Mouse (Mus musculus): Measurements from ENCODE around the gene Mdn1. TPM values are rescaled to one million over a fixed set of nuclear protein-coding genes. Genes with fewer than 3 reads are reported as not detected.

Gene Mdn1
- polyA plus RNA-seq, 2 experiments, result 16.7 to 34.0 TPM

DNA sequence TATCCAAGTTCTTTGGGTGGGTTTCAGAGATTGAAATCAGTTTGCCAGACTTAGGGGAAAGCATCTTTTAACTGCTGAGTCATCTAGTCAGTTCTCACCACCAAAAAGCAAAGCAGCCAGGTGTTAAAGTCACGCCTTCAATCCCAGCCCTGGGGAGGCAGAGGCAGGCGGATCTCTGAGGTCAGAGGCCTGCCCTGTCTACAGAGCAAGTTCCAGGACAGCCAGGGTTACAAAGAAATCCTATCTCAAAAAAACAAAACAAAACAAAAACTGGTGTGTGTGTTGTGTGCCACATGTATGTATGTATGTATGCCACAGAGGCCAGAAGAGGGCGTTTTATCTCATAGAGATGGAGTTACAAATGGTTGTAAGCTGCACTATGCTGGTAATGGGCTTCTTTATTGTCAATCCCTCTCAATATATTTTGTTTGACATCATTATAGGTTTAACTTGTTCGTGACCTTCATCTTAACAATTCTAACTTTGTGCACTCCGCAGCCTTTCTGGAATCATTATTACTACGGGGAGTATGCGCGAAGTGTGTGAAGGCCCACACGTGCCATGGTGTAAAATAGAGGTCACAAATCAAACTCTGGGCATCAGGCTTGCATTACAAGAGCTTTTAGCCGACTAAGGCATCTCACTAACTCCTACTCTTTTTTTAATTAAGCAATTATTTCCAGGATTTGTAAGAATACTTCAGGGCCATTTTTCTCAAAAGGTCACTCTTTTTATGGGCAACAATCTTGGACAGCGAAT, 594 bp upstream of the Mdn1 start:
- DNase-seq (ENCODE audit: low spot score) (no peak), ATAC-seq (ENCODE audit: low FRiP score, low read depth) (no peak)
- H3K4me1 ChIP-seq (ENCODE audit: control insufficient read depth, insufficient read depth, low read length), result 0 out of 2 replicates have a peak, but pooled peaks cover 11% of the 10 kb centered on the region
- H3K4me3 ChIP-seq (replicated peaks; ENCODE audit: low read length), result peak overlapping the region; percentile 84
- H3K27ac ChIP-seq (replicated peaks; ENCODE audit: low read depth, low read length), result peak overlapping the region; percentile 55; the same call in 1 of the 2 replicates
- peak overlapping the region; percentile 64 for H3K9ac ChIP-seq (ENCODE audit: low read depth, low read length, severe bottlenecking)
- 48% methylated on average over 11 of the region's 11 CpGs for WGBS
- no peak for TF ChIP-seq POLR2A (IDR thresholded peaks at IDR 0.05; ENCODE audit: borderline replicate concordance, extremely low read depth, insufficient read depth, insufficient read length)
- H3K9me3 ChIP-seq (ENCODE audit: control insufficient read depth, low read length), result no peaks in the 10 kb centered on the region
- peak overlapping the region; percentile 65 for H3K4me2 ChIP-seq (replicated peaks; ENCODE audit: low read depth, low read length, severe bottlenecking)
- peaks cover 17% of the 10 kb centered on the region for H3K36me3 ChIP-seq (ENCODE audit: control insufficient read depth, insufficient read depth, low read length)
- H3K27me3 ChIP-seq (ENCODE audit: control insufficient read depth, insufficient read depth, low read length), result no peaks in the 10 kb centered on the region

- no peak for DNase-seq (ENCODE audit: low spot score)
- no peak overlapping the region for H3K27ac ChIP-seq (replicated peaks; ENCODE audit: low read depth, low read length)
- H3K36me3 ChIP-seq (ENCODE audit: control insufficient read depth, insufficient read depth, low read length), result peaks cover 69% of the 10 kb centered on the region
- TF ChIP-seq POLR2A (IDR thresholded peaks at IDR 0.05; ENCODE audit: borderline replicate concordance, extremely low read depth, insufficient read depth, insufficient read length), result no peak
- H3K4me1 ChIP-seq (ENCODE audit: control insufficient read depth, insufficient read depth, low read length), result no peaks in the 10 kb centered on the region
- no peak overlapping the region for H3K9ac ChIP-seq (ENCODE audit: low read depth, low read length, severe bottlenecking)
- H3K4me3 ChIP-seq (replicated peaks; ENCODE audit: low read length), result no peak overlapping the region
- no peaks in the 10 kb centered on the region for H3K27me3 ChIP-seq (ENCODE audit: control insufficient read depth, insufficient read depth, low read length)
- WGBS, result 86% methylated on average over 4 of the region's 4 CpGs
- no peak for ATAC-seq (ENCODE audit: low FRiP score, low read depth)
- H3K4me2 ChIP-seq (replicated peaks; ENCODE audit: low read depth, low read length, severe bottlenecking), result no peak overlapping the region
- no peaks in the 10 kb centered on the region for H3K9me3 ChIP-seq (ENCODE audit: control insufficient read depth, low read length)
Observed at GRCm38 (mm10) chr4:32665843-32666242, 8.9 kb downstream of the Mdn1 start.

DNA sequence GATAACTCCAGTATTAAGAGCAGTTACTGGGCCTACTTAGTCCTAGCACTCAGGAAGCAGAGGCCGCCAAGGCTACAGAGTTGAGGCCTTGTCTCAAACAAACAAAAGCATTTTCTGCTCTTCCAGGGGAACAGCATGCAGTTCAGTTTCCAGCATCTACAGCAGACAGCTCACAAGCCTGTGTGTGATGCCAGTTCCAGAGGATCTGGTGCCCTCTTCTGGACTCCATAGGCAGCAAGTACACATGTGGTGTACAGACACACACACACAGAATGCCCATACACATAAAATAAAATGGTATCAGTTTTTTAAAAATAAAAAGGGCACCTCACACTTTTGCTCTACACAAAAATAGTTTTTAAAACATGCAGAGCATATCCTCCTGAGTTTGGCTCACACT, 11.4 kb downstream of the Mdn1 start:
- H3K4me2 ChIP-seq (replicated peaks; ENCODE audit: low read depth, low read length, severe bottlenecking), result no peak overlapping the region
- no peak for ATAC-seq (ENCODE audit: low FRiP score, low read depth)
- WGBS, result 84% methylated on average over 1 of the region's 1 CpGs
- H3K9me3 ChIP-seq (ENCODE audit: control insufficient read depth, low read length), result no peaks in the 10 kb centered on the region
- H3K27ac ChIP-seq (replicated peaks; ENCODE audit: low read depth, low read length), result no peak overlapping the region
- H3K4me3 ChIP-seq (replicated peaks; ENCODE audit: low read length), result no peak overlapping the region
- DNase-seq (ENCODE audit: low spot score), result no peak
- no peak for TF ChIP-seq POLR2A (IDR thresholded peaks at IDR 0.05; ENCODE audit: borderline replicate concordance, extremely low read depth, insufficient read depth, insufficient read length)
- H3K9ac ChIP-seq (ENCODE audit: low read depth, low read length, severe bottlenecking), result no peak overlapping the region
- peaks cover 82% of the 10 kb centered on the region for H3K36me3 ChIP-seq (ENCODE audit: control insufficient read depth, insufficient read depth, low read length)
- no peaks in the 10 kb centered on the region for H3K27me3 ChIP-seq (ENCODE audit: control insufficient read depth, insufficient read depth, low read length)
- no peaks in the 10 kb centered on the region for H3K4me1 ChIP-seq (ENCODE audit: control insufficient read depth, insufficient read depth, low read length)

DNA sequence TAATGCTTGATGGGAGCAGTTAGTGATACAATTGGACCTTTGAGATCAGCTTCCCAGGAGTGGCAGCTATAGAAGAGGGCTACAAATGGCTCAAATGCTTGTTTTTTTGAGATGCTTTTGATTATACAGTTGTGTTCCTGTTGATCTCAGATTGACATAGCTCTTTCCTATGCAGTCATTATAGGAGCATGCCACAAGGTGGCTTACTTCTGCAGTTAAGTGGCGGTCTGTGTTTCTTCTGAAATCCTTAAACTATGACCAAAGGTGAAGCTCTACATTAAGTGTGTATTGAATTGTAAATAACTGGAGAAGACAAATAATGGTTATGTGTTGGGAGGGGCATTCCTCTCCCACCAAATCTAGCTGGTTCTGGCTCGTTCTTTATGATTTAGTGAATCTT, 12.9 kb downstream of the Mdn1 start:
- peaks cover 81% of the 10 kb centered on the region for H3K36me3 ChIP-seq (ENCODE audit: control insufficient read depth, insufficient read depth, low read length)
- no peak overlapping the region for H3K9ac ChIP-seq (ENCODE audit: low read depth, low read length, severe bottlenecking)
- no peak overlapping the region for H3K4me2 ChIP-seq (replicated peaks; ENCODE audit: low read depth, low read length, severe bottlenecking)
- no peak for DNase-seq (ENCODE audit: low spot score)
- no peaks in the 10 kb centered on the region for H3K4me1 ChIP-seq (ENCODE audit: control insufficient read depth, insufficient read depth, low read length)
- TF ChIP-seq POLR2A (IDR thresholded peaks at IDR 0.05; ENCODE audit: borderline replicate concordance, extremely low read depth, insufficient read depth, insufficient read length), result no peak
- H3K27me3 ChIP-seq (ENCODE audit: control insufficient read depth, insufficient read depth, low read length), result no peaks in the 10 kb centered on the region
- 92% methylated on average over 2 of the region's 2 CpGs for WGBS
- H3K9me3 ChIP-seq (ENCODE audit: control insufficient read depth, low read length), result no peaks in the 10 kb centered on the region
- no peak overlapping the region for H3K27ac ChIP-seq (replicated peaks; ENCODE audit: low read depth, low read length)
- H3K4me3 ChIP-seq (replicated peaks; ENCODE audit: low read length), result no peak overlapping the region
- ATAC-seq (ENCODE audit: low FRiP score, low read depth), result no peak

DNA sequence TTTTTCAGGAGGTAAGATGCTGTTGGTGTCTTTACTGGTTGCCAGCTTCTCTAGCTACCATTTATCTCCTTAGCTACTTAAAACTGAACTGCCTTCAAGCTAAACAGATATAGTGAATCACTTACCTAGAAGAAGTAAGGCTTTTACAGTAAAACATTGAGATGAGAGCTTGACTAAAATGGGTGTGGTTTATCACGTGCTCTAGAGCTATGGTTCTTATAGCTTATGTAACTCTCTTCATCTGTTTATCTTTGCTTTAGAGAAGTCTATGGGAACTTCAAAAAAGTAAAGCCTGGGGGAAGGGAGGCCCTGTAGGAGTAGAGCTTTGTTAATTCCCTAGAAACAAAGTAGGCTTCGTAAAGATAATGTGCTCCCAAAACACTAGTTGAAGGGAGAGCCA, 17.1 kb downstream of the Mdn1 start:
- no peak overlapping the region for H3K27ac ChIP-seq (replicated peaks; ENCODE audit: low read depth, low read length)
- H3K4me2 ChIP-seq (replicated peaks; ENCODE audit: low read depth, low read length, severe bottlenecking), result no peak overlapping the region
- no peaks in the 10 kb centered on the region for H3K27me3 ChIP-seq (ENCODE audit: control insufficient read depth, insufficient read depth, low read length)
- no peaks in the 10 kb centered on the region for H3K9me3 ChIP-seq (ENCODE audit: control insufficient read depth, low read length)
- ATAC-seq (ENCODE audit: low FRiP score, low read depth), result no peak
- H3K4me3 ChIP-seq (replicated peaks; ENCODE audit: low read length), result no peak overlapping the region
- DNase-seq (ENCODE audit: low spot score), result no peak
- TF ChIP-seq POLR2A (IDR thresholded peaks at IDR 0.05; ENCODE audit: borderline replicate concordance, extremely low read depth, insufficient read depth, insufficient read length), result no peak
- H3K36me3 ChIP-seq (ENCODE audit: control insufficient read depth, insufficient read depth, low read length), result peaks cover 86% of the 10 kb centered on the region
- WGBS, result 88% methylated on average over 2 of the region's 2 CpGs
- H3K9ac ChIP-seq (ENCODE audit: low read depth, low read length, severe bottlenecking), result no peak overlapping the region
- H3K4me1 ChIP-seq (ENCODE audit: control insufficient read depth, insufficient read depth, low read length), result no peaks in the 10 kb centered on the region

Measured in limb, embryonic 14.5 days (tissue).